Mouse (Mus musculus) embryonic facial prominence, embryonic 13.5 days (tissue): ENCODE data around the gene Mpp5. TPM values are rescaled to one million over a fixed set of nuclear protein-coding genes. Genes with fewer than 3 reads are reported as not detected.

Experiments
- ATAC-seq: fragments of 200-750 bp; cut with Nextera tagmentation; 2 replicates; pipeline ENCODE4 v1.8.0; 2017; ENCODE audit warnings: low read depth; ENCODE audit not compliant: insufficient number of reproducible peaks, insufficient read depth, low FRiP score, low TSS enrichment
- H3K27ac ChIP-seq: fragments of 300-500 bp; sonication (generic); 2 replicates; pipeline ENCODE4 v1.5.1; 2015; ENCODE audit warnings: moderate library complexity, mild to moderate bottlenecking, inconsistent platforms
- H3K27me3 ChIP-seq: fragments of 300-500 bp; sonication (generic); 2 replicates; pipeline ENCODE4 v1.6.1; 2015; ENCODE audit warnings: mild to moderate bottlenecking, inconsistent platforms
- H3K36me3 ChIP-seq: fragments of 300-500 bp; sonication (generic); 2 replicates; pipeline ENCODE4 v1.6.1; 2015; ENCODE audit warnings: mild to moderate bottlenecking, inconsistent platforms
- H3K4me1 ChIP-seq: fragments of 300-500 bp; sonication (generic); 2 replicates; pipeline ENCODE4 v1.6.1; 2015; ENCODE audit warnings: inconsistent platforms
- H3K4me2 ChIP-seq: fragments of 300-500 bp; sonication (generic); 2 replicates; pipeline ENCODE4 v1.6.1; 2015; ENCODE audit warnings: moderate library complexity, mild to moderate bottlenecking, inconsistent platforms
- H3K4me3 ChIP-seq: fragments of 300-500 bp; sonication (generic); 2 replicates; pipeline ENCODE4 v1.5.1; 2015; ENCODE audit warnings: mild to moderate bottlenecking, inconsistent platforms
- H3K9ac ChIP-seq: fragments of 300-500 bp; sonication (generic); 2 replicates; pipeline ENCODE4 v1.6.1; 2015; ENCODE audit warnings: mild to moderate bottlenecking, inconsistent platforms
- H3K9me3 ChIP-seq: fragments of 300-500 bp; sonication (generic); 2 replicates; pipeline ENCODE4 v1.6.1; 2016; ENCODE audit warnings: inconsistent platforms
- WGBS: fragments of 180-500 bp; shearing (Covaris S2); methylation state at CpG from one replicate; pipeline ENCODE4 v1.1.7; 2015; ENCODE audit warnings: mixed read lengths; 5-methylcytosine and 5-hydroxymethylcytosine counted together
- polyA plus RNA-seq: library from polyadenylated mRNA; unstranded; fragments of >200 nt; fragmentation: Nextera tagmentation; extraction: Ambion mirVana; gene quantifications from 2 replicates; pipeline ENCODE4 v1.2.1, GENCODE M21; 2015

The Mpp5 gene
- polyA plus RNA-seq, 1 experiment from 2014 or later, result 19.2 TPM

GRCm38 (mm10) chr12:78848246-78848645 is 99.5 kb downstream of the Mpp5 start:
- Histone ChIP-seq H3K4me3 (no peak overlapping the region), H3K9ac (no peak overlapping the region), H3K27me3 (no peaks in the 10 kb centered on the region), H3K27ac (no peak overlapping the region), H3K36me3 (peaks cover 53% of the 10 kb centered on the region), H3K4me2 (no peak overlapping the region), H3K9me3 (no peaks in the 10 kb centered on the region), H3K4me1 (no peaks in the 10 kb centered on the region)
- no peak for ATAC-seq
- WGBS, result 79% methylated on average over 4 of the region's 4 CpGs

- Histone ChIP-seq H3K9me3 (no peaks in the 10 kb centered on the region), H3K4me1 (peaks cover 21% of the 10 kb centered on the region), H3K27ac (peak overlapping the region; percentile 55), H3K27me3 (no peaks in the 10 kb centered on the region), H3K4me2 (peak overlapping the region; percentile 92), H3K9ac (peak overlapping the region; percentile 79), H3K36me3 (peaks cover 12% of the 10 kb centered on the region), H3K4me3 (peak overlapping the region; percentile 64)
- ATAC-seq, result peak; percentile 12
- WGBS, result under 1% methylated on average over 30 of the region's 30 CpGs
Observed at GRCm38 (mm10) chr12:78860921-78861495, 112.3 kb downstream of the Mpp5 start.

DNA sequence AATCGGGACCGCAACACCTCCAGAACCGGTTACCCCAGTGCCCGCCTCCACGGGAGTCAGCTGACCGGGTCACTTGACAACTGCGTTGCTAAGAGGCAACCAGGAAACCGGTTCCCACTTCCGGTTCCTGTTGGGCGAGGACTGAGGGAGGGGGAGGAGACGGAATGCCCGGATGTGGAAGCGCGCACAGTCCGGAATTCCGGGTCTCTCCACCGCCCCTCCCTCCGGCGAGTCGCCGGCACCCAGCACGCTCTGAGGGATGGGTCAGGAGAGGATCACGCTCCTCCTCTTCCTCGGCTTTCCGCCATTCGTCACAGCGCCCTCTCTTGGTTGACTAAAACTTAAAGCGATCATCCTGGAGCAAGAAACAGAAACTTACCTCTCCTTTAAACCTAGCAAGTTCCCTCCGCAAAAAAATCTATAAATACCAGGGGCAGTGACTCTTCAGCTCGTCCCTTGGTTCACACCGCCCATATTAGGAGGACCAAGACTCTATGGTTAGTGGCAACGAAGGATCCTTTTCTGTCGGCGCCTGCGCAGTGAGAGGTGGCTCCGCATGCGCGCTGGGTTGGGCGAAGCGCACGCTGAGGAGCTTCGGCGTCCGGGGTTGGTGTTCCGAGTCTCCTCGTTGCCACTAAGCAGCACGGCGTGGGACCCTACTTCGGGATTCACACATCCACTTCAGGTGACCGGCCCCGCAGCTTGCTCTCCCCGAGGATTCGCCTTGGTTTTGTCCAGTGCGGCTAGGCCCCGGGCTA is 113.0 kb downstream of the Mpp5 start, which contains the start of the genes Atp6v1d and Eif2s1:
Gene Atp6v1d (minus strand): TSS at position 143 of the 758 bp plus-strand sequence.
Gene Eif2s1 (plus strand): TSS at position 324 of the 758 bp plus-strand sequence.
- no peaks in the 10 kb centered on the region for H3K27me3 ChIP-seq
- H3K27ac ChIP-seq, result peak within 1 kb of the TSS; percentile 87
- peak; percentile 100 for ATAC-seq
- peaks cover 21% of the 10 kb centered on the region for H3K4me1 ChIP-seq
- peaks cover 6% of the 10 kb centered on the region; the same call in 1 of the 2 replicates for H3K36me3 ChIP-seq
- H3K9ac ChIP-seq, result peak within 1 kb of the TSS; percentile 90
- peak within 1 kb of the TSS; percentile 92 for H3K4me2 ChIP-seq
- WGBS, result under 1% methylated on average over 55 of the region's 55 CpGs
- H3K4me3 ChIP-seq, result peak within 1 kb of the TSS; percentile 64
- H3K9me3 ChIP-seq, result no peaks in the 10 kb centered on the region

DNA sequence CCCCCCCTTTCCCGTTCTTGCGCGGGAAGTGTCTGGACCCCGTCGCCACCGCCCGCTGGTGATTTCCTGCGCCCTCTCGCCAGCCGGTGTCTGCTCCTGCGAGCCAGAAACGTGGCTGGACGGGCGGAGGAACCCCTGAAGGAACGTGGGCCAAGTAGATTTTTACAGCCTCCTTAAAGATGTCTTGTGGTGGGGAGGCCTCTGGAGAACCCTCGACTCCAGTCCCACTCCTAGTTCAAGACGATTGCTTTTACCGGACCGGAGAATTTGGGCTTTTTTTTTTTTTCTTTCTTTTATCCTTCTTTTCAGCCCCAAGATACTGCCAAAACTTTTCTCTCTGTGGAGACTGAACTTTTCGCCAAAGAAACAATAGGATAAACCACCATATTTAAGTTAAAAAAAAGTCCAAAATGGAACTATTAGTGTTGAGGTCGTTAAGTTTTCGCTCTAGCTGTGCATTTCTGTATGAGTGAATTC is 113.6 kb downstream of the Mpp5 start:
- Histone ChIP-seq H3K9ac (peak overlapping the region; percentile 90), H3K4me2 (peak overlapping the region; percentile 78), H3K27ac (peak overlapping the region; percentile 87), H3K9me3 (no peaks in the 10 kb centered on the region), H3K27me3 (no peaks in the 10 kb centered on the region), H3K36me3 (peaks cover 11% of the 10 kb centered on the region; the same call in 1 of the 2 replicates), H3K4me3 (peak overlapping the region; percentile 64), H3K4me1 (peaks cover 21% of the 10 kb centered on the region)
- ATAC-seq, result no peak
- WGBS, result under 1% methylated on average over 22 of the region's 22 CpGs

- no peak overlapping the region for H3K9ac ChIP-seq
- no peaks in the 10 kb centered on the region for H3K27me3 ChIP-seq
- no peak for ATAC-seq
- 100% methylated on average over 1 of the region's 1 CpGs for WGBS
- H3K4me1 ChIP-seq, result peaks cover 10% of the 10 kb centered on the region
- no peaks in the 10 kb centered on the region for H3K9me3 ChIP-seq
- H3K4me2 ChIP-seq, result no peak overlapping the region
- H3K36me3 ChIP-seq, result peaks cover 32% of the 10 kb centered on the region
- H3K27ac ChIP-seq, result no peak overlapping the region
- H3K4me3 ChIP-seq, result no peak overlapping the region
Observed at GRCm38 (mm10) chr12:78865434-78865833, 116.7 kb downstream of the Mpp5 start.

DNA sequence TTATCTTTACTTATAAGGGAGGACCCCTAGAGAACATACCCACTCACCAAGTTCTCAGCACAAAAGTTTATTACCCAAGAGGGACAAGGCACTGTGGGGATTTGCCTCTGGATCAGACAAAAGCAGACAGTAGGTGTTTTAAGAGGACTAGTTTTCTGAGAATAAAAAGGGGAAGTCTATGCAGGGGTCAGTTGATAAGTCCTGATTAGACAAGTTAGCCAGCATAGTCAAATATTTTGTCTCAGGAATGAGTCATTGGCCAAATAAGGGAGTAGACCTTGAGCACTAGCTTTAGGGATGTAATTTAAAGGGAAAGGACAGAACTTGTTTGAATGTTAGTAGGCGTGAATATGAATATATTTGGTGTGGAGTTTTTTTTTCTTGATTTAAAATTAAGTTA is 119.4 kb downstream of the Mpp5 start:
- no peak for ATAC-seq
- H3K4me3 ChIP-seq, result no peak overlapping the region
- peaks cover 2% of the 10 kb centered on the region for H3K4me1 ChIP-seq
- H3K27me3 ChIP-seq, result no peaks in the 10 kb centered on the region
- H3K36me3 ChIP-seq, result peaks cover 43% of the 10 kb centered on the region
- H3K9ac ChIP-seq, result no peak overlapping the region
- no peak overlapping the region for H3K4me2 ChIP-seq
- H3K27ac ChIP-seq, result no peak overlapping the region
- no peaks in the 10 kb centered on the region for H3K9me3 ChIP-seq
- WGBS, result 87% methylated on average over 1 of the region's 1 CpGs

DNA sequence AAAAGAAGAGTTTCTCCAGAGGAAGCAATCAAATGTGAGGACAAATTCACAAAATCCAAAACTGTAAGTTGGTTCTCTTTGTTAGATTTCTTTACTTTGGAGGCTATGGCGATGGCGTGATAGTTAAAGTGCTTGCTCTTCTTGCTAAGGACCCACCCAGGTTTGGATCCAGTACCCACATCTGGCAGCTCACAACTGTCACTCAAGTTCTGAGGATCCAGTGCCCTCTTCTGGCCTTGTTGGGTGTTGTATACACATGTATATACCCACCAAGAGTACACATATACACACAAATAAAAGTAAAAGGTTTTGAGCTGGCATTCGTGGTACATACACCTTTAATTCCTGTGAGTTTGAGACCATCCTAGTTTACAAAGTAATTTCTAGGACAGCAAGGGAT is 125.9 kb downstream of the Mpp5 start:
- H3K4me2 ChIP-seq, result no peak overlapping the region
- no peaks in the 10 kb centered on the region for H3K27me3 ChIP-seq
- H3K4me1 ChIP-seq, result no peaks in the 10 kb centered on the region
- no peak overlapping the region for H3K27ac ChIP-seq
- 94% methylated on average over 3 of the region's 3 CpGs for WGBS
- no peaks in the 10 kb centered on the region for H3K9me3 ChIP-seq
- H3K4me3 ChIP-seq, result no peak overlapping the region
- no peak for ATAC-seq
- H3K9ac ChIP-seq, result no peak overlapping the region
- H3K36me3 ChIP-seq, result peaks cover 49% of the 10 kb centered on the region

DNA sequence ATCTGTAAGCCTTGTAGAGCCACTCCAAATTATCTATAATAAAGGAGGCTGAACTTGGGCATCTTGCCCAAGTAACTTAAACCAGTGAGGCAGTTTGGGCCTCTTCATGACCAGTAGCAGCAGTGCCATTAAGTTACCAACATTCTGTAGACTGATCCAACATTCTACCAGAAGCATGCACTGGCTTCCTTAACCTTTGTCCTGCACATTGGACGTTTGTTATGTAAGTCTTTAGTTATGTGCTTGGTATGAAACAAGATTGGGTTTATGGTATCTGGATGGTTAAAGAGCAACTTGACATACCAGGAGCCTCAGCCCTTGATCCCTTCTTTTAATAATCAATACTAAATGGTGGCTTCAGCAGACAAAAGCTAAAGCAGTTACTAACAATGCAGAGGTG is 141.4 kb downstream of the Mpp5 start:
- no peaks in the 10 kb centered on the region for H3K27me3 ChIP-seq
- H3K4me3 ChIP-seq, result no peak overlapping the region
- H3K9ac ChIP-seq, result no peak overlapping the region
- no peak for ATAC-seq
- peaks cover 21% of the 10 kb centered on the region for H3K36me3 ChIP-seq
- no peaks in the 10 kb centered on the region for H3K9me3 ChIP-seq
- H3K27ac ChIP-seq, result no peak overlapping the region
- H3K4me1 ChIP-seq, result no peaks in the 10 kb centered on the region
- WGBS, result 80% methylated on average over 1 of the region's 1 CpGs
- H3K4me2 ChIP-seq, result no peak overlapping the region

Other genes starting within 250 kb of the Mpp5 start
- not detected in 2 replicates for gene Fam71d, start 57.4 kb upstream of the Mpp5 start, polyA plus RNA-seq
- gene Atp6v1d, start 112.7 kb downstream of the Mpp5 start, polyA plus RNA-seq, result 67.1 and 70.3 TPM in 2 replicates
- gene Eif2s1, start 112.9 kb downstream of the Mpp5 start, polyA plus RNA-seq, result 196 and 205 TPM in 2 replicates
- gene Plek2, start 158.1 kb downstream of the Mpp5 start, polyA plus RNA-seq, result 4.2 and 5.1 TPM in 2 replicates